Mouse (Mus musculus): ENCODE data around the gene Msmo1.

Gene Msmo1

GRCm38 (mm10) chr8:64733271-64733943 is at the start of gene Msmo1:
Gene Msmo1 (minus strand): TSS chr8:64733792.
- DNase-seq (ENCODE audit: low spot score) = peak; percentile 98

DNA sequence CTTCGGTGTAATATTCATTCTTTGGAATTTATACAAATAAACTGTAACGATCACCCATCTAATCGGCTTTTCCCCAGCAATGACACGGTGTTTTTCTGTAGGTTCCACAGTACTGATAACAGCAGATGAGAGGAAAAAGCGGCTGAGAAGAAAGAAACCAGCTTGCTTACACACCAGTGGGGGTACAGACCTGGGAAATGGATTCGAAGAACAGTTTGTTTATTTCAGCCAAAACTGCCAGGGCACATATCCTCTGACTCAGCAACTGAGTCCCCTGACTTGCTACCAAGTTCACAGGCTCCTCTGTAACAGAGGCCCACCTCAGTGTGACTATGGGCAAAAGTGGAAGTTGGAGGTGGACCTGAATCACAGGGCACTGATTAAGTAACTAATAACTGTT is 48.4 kb upstream of the Msmo1 start:
- no peak for DNase-seq (ENCODE audit: low spot score)

DNA sequence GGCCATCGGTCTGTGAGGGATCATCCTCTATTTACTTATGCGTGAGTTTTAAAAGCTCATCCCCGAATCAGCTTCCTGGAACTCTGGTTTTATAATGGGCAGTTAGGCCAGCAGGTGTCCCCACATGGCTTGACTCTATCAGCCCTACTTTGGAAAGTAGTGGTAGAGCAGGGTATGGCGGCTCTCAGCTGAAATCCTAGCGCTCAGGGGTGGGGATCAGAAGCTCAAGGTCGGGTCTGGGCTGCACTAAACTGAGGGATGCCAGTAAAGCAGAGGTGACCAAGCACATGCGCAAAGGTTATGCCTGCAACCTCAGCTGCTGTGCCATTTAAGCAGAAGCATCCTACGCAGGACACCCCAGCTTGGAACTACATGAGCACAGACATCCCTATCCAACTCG is 44.3 kb upstream of the Msmo1 start:
- DNase-seq (ENCODE audit: low spot score) = no peak

DNA sequence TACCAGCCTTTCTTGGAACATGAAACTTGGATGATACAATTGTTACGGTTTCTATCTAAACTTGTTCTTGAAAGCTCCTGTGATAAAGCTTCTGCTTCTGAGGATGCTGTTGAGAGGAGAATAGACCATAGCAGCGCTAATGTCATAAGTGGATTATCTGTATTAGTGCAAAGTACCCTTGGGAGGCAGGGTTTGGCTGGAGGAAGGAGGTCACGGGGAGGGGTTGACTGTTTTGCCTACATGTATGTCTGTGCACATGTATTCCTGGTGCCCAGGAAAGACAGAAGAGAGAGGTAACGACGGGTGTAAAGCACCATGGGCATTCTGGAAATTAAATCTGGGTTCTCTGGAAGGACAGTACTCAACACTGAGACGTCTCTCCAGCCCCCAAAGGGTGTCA is 40.5 kb upstream of the Msmo1 start:
- DNase-seq (ENCODE audit: low spot score) = no peak

- no peak for DNase-seq (ENCODE audit: low spot score)
These were observed 37.2 kb upstream of the Msmo1 start for GRCm38 (mm10) chr8:64770814-64771213.

- no peak for DNase-seq (ENCODE audit: low spot score)
These were observed 36.0 kb upstream of the Msmo1 start for GRCm38 (mm10) chr8:64769586-64769985.

DNA sequence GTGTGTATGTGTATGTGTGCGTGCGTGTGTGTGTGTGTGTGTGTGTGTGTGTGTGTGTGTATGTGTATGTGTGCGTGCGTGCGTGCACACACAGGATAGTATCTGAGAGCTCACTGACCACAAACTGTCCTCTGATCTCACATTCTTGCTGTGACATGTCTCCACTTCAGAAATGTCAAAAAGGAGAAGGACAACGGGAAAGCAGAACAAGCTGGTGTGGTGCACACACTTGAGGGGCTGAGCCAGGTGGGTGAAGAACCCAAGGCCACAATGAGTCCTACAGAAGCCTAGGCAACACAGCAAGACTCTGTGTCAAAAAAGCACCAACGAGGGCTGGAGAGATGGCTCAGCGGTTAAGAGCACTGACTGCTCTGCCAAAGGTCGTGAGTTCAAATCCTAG is 35.1 kb upstream of the Msmo1 start:
- DNase-seq (ENCODE audit: low spot score) = no peak

DNA sequence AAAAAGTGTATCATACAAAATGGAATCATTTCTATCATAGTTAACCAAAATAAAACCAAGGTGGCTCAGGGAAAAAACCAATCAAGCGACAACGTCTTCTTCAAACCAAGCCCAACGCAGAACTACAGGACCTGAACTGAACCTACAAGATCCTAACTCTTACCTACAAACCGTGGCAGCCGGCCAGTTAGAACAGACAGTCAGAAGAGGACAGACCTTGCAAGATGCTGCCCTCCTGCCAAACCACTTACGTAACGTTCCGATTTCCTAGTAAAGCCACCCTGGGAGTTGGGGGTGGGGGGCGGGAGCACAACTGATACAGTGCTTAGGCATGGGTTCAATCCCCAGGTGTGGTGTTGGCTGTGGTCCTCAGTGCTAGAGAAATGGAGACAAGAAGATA is 33.5 kb upstream of the Msmo1 start:
- no peak for DNase-seq (ENCODE audit: low spot score)

DNA sequence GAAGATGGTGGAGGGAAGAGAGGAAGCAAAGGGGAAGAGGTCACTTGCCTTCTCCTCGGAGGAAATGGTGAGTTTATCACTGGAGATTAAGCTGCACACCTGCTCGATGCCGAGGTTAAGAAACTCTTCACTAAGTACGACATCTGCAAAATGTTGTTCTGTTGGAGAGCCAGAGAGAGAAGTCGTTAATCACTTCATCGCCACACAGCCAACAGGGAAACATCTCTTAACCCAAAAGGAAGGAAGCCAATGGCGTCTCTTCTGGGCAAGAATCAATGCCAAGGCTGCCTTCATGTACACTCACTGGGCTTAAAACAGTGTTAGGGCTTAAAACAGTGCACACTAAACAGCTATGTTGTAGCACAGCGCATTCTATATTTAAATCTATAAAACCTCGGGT is 30.5 kb upstream of the Msmo1 start:
- DNase-seq (ENCODE audit: low spot score) = no peak

GRCm38 (mm10) chr8:64762751-64763150 is 29.2 kb upstream of the Msmo1 start:
- no peak for DNase-seq (ENCODE audit: low spot score)

GRCm38 (mm10) chr8:64761430-64761829 is 27.8 kb upstream of the Msmo1 start:
- DNase-seq (ENCODE audit: low spot score) = peak; percentile 48

GRCm38 (mm10) chr8:64757956-64758355 is 24.4 kb upstream of the Msmo1 start:
- no peak for DNase-seq (ENCODE audit: low spot score)

DNA sequence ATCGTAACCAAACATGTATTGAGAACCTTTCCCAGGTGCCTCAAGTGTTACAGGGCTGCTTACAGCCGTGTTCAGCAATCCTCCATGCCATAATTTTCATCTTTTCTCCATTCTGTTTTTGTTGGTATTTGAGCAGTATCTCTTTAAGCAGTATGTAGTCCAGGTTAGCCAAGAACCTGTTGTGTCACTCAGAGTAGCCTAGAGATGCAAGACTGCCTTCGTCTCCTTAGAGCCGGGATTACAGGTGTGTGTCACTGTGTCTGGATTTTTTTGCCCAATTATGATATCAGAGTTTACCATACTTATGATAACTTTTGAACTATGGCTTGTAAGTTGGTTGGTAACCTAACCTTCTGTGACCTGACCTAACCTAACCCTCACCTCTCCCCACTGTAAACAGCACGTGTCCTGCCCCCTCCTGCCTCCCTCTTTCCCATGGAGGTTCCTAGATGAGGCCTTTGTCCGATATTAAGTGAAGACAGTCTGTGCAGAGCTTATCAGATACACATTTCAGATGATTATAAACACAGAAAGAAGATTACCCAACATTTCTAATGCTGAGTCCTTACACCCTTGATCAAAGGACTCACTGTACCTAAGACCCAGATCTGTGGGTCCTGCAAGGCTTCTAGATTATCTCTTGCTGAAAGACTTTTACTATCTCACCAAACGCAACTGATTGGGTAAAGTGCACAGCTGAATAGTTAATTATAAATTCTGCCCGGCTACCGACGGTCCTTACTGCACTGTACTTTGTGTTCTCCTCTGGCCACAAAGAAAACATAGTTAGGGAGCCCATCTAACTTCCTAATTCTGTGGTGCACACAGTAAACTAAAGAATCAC is 12.8 kb upstream of the Msmo1 start:
- DNase-seq (ENCODE audit: low spot score) = no peak

DNA sequence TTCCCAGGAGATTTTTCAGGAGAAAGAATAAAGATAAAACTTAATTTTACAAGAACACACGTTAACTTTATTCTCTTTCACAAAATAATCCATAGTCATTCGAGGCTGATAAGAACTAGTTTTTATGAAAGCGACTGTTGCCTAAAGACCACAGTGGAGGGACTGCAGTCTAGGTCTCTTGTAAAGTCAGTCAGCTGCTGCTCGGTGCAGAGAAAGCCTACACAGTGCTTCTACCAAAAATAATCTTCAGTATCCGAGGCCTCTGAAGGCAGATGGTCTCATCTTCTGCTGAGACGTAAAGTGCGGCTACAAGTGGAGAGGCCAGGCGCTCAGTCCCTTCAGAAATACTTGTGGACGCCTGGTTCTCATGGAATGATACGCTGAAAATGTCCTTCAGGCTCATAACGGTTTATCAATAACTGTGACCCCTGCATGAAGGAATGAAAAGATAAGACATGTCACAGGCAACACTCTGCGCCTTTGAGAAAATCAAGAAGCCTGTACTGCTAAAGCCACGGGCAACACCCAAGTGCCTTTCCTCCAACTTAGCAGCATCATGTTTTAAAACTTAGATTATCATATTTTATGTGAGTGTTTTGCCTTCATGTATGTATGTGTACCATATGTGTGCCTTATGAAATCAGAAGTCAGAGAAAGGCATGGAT is 7.1 kb upstream of the Msmo1 start:
- DNase-seq (ENCODE audit: low spot score) = no peak

- no peak for DNase-seq (ENCODE audit: low spot score)
These were observed 5.3 kb upstream of the Msmo1 start for GRCm38 (mm10) chr8:64738916-64739315.

DNA sequence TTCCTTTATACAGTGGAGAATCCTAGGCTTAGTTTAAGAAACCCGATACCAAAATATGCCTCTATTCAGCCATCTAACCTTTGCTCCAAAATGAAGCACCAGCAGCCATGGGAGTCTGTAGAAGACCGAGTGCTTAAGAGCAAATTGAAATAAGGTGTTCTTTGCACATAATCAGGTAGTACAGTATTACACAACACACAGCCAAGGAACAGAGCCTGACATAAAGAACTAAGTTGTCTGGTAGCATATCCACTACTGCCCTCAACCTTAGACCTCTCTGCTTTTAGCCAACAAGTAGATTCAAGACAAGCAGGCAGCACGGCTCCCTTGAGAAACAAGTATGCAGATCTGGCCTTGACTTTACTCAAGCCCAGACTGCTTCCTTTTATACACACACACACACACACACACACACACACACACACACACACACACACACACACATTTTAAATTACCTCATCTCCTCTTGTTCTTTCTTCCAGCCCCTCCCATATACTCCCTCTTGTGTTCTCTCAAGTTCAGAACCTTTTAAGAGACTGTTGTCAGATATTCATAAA is 3.3 kb upstream of the Msmo1 start:
- no peak for DNase-seq (ENCODE audit: low spot score)

- DNase-seq (ENCODE audit: low spot score) = peak; percentile 50
These were observed 1.6 kb upstream of the Msmo1 start for GRCm38 (mm10) chr8:64735161-64735560.

- DNase-seq (ENCODE audit: low spot score) = no peak
These were observed 996 bp downstream of the Msmo1 start for GRCm38 (mm10) chr8:64732596-64732995.

- no peak for DNase-seq (ENCODE audit: low spot score)
These were observed 5.4 kb downstream of the Msmo1 start for GRCm38 (mm10) chr8:64728156-64728555.

GRCm38 (mm10) chr8:64726190-64726695 is 7.3 kb downstream of the Msmo1 start:
- DNase-seq (ENCODE audit: low spot score) = no peak

GRCm38 (mm10) chr8:64723206-64723605 is 10.4 kb downstream of the Msmo1 start:
- no peak for DNase-seq (ENCODE audit: low spot score)

- DNase-seq (ENCODE audit: low spot score) = no peak
These were observed 15.7 kb downstream of the Msmo1 start for GRCm38 (mm10) chr8:64717868-64718267.
